Comparison of ENCODE assay signal across 15 mouse cellular contexts in the genomic region with DNA sequence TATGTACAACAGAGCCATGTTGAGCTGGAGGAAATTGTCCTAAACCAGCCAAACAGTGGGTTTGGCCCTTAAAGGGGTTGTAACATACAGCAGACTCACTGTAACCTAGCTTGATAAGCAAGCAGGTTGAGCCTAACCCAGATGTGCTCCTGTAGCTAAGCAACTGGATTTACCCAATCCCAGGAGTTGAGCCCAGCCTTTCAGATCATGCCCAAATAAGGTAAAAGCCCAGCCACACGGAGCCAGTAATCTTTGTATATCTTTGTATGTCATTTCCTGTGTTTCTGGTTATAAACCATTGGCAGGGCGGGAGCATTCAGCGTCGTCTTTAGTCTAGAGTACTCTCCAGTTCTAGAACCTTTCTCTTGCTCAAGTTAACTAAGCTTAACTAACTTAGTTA.
DNase-seq lines count a peak whose midpoint lies in the region; ATAC-seq and TF ChIP-seq lines count a peak whose summit lies in the region.
"Had no signal": no experiment of that assay in that cellular context is flagged by ENCODE, and none has a peak within 500 bp of the region (broad histone marks: within the 10 kb centered on the region; RNA-seq: fewer than 3 reads in every experiment).

No protein-coding gene starts in this region.

- H3K27ac ChIP-seq in embryonic facial prominence, embryonic 10.5 days (replicated peaks): no peak overlapping the region
- 0 out of 2 replicates have a peak overlapping the region, but pooled peaks have one; percentile 13 for H3K27ac ChIP-seq in limb, embryonic 14.5 days (replicated peaks; ENCODE audit: low read depth, low read length)
- H3K27ac ChIP-seq: limb, embryonic 12.5 days; midbrain, embryonic 15.5 days had no signal

- ATAC-seq in limb, embryonic 14.5 days (ENCODE audit: low FRiP score, low read depth): peak; percentile 47; the same call in 1 of the 2 replicates
- ATAC-seq: midbrain, embryonic 15.5 days had no signal

- H3K27me3 ChIP-seq in embryonic facial prominence, embryonic 10.5 days (replicated peaks; ENCODE audit: low read depth, poor library complexity, severe bottlenecking): 0 out of 2 replicates have a peak, but pooled peaks cover 6% of the 10 kb centered on the region
- no peaks in the 10 kb centered on the region for H3K27me3 ChIP-seq in limb, embryonic 14.5 days (ENCODE audit: control insufficient read depth, insufficient read depth, low read length)
- H3K27me3 ChIP-seq: limb, embryonic 12.5 days; midbrain, embryonic 15.5 days had no signal

- H3K36me3 ChIP-seq in embryonic facial prominence, embryonic 10.5 days (replicated peaks): no peaks in the 10 kb centered on the region
- H3K36me3 ChIP-seq in limb, embryonic 14.5 days (ENCODE audit: control insufficient read depth, insufficient read depth, low read length): no peaks in the 10 kb centered on the region
- H3K36me3 ChIP-seq: limb, embryonic 12.5 days; midbrain, embryonic 15.5 days had no signal

- no peak overlapping the region for H3K4me3 ChIP-seq in embryonic facial prominence, embryonic 10.5 days
- H3K4me3 ChIP-seq in limb, embryonic 14.5 days (replicated peaks; ENCODE audit: low read length): no peak overlapping the region
- H3K4me3 ChIP-seq: limb, embryonic 12.5 days; midbrain, embryonic 15.5 days had no signal

- TF ChIP-seq POLR2A in limb, embryonic 14.5 days (IDR thresholded peaks at IDR 0.05; ENCODE audit: borderline replicate concordance, extremely low read depth, insufficient read depth, insufficient read length): no peak

- H3K4me2 ChIP-seq in limb, embryonic 14.5 days (replicated peaks; ENCODE audit: low read depth, low read length, severe bottlenecking): no peak overlapping the region
- H3K4me2 ChIP-seq: limb, embryonic 12.5 days; midbrain, embryonic 15.5 days had no signal

- H3K9me3 ChIP-seq in embryonic facial prominence, embryonic 10.5 days: no peaks in the 10 kb centered on the region
- no peaks in the 10 kb centered on the region for H3K9me3 ChIP-seq in limb, embryonic 14.5 days (ENCODE audit: control insufficient read depth, low read length)
- H3K9me3 ChIP-seq: limb, embryonic 12.5 days; midbrain, embryonic 15.5 days had no signal

- no peak overlapping the region for H3K9ac ChIP-seq in limb, embryonic 14.5 days (ENCODE audit: low read depth, low read length, severe bottlenecking)
- H3K9ac ChIP-seq: limb, embryonic 12.5 days; midbrain, embryonic 15.5 days had no signal

- peak; percentile 70 for DNase-seq in 416B (ENCODE audit: low read depth)
- DNase-seq in CD4-positive, CD25-positive, alpha-beta regulatory T cell, adult 2 months (ENCODE audit: low read depth, low spot score): peak; percentile 54
- DNase-seq in embryonic facial prominence, embryonic 10.5 days (ENCODE audit: low spot score): peak; percentile 30
- peak; percentile 48 for DNase-seq in limb, embryonic 14.5 days (ENCODE audit: low spot score)
- DNase-seq in cerebellum, postnatal 25 days: no peak
- no peak for DNase-seq in adrenal gland, postnatal 36 days
- DNase-seq in urinary bladder, adult 2 months (ENCODE audit: low spot score): no peak
- DNase-seq: cerebellum, adult 9-11 months; heart, adult 18-20 months; heart, postnatal 4 days; kidney, adult 9 months; lung, adult 2 months; right cerebral cortex, postnatal 25 days had no signal

- peaks cover 23% of the 10 kb centered on the region for H3K4me1 ChIP-seq in embryonic facial prominence, embryonic 10.5 days
- H3K4me1 ChIP-seq in limb, embryonic 14.5 days (ENCODE audit: control insufficient read depth, insufficient read depth, low read length): peaks cover 9% of the 10 kb centered on the region; the same call in 1 of the 2 replicates
- H3K4me1 ChIP-seq: midbrain, embryonic 15.5 days had no signal

- 77% methylated on average over 4 of the region's 4 CpGs for WGBS in embryonic facial prominence, embryonic 10.5 days
- WGBS in limb, embryonic 14.5 days: 39% methylated on average over 4 of the region's 4 CpGs

Comparison
In these comparisons a context has a peak if more than half of its experiments do, and no peak if none do; other contexts are left out.
1. DNase-seq: peak in 416B (single experiment), CD4-positive, CD25-positive, alpha-beta regulatory T cell, adult 2 months (single experiment), embryonic facial prominence, embryonic 10.5 days (single experiment) and limb, embryonic 14.5 days (single experiment); none in cerebellum, postnatal 25 days (0 of 2), adrenal gland, postnatal 36 days (0 of 2) and urinary bladder, adult 2 months (single experiment).